Mouse (Mus musculus) CH12.LX (cell line): ENCODE results near the gene Il12rb1.

Experiments used
- CTCF ChIP-seq, 2 experiments: IDR thresholded peaks in 1 of 2; conservative IDR thresholded peaks in 1 of 2; 2 replicates each; pipeline ENCODE4 v1.5.1; 2011 to 2012; ENCODE audit warnings: low read depth in 2 of 2, low read length in 2 of 2, improper control_type of control experiment in 1 of 2, inconsistent platforms in 1 of 2, mild to moderate bottlenecking in 1 of 2, moderate library complexity in 1 of 2
- E2F4 ChIP-seq: IDR thresholded peaks from 2 replicates; pipeline ENCODE4 v1.6.1; 2011; ENCODE audit warnings: low read depth, low read length, improper control_type of control experiment; ENCODE audit not compliant: insufficient replicate concordance
- EP300 ChIP-seq: IDR thresholded peaks from 2 replicates; pipeline ENCODE4 v1.6.1; 2011; ENCODE audit warnings: low read length, improper control_type of control experiment
- MAFK ChIP-seq: IDR thresholded peaks from 2 replicates; pipeline ENCODE4 v1.6.1; 2011; ENCODE audit warnings: low read length, improper control_type of control experiment; ENCODE audit not compliant: insufficient replicate concordance
- POLR2A ChIP-seq: IDR thresholded peaks from 2 replicates; pipeline ENCODE4 v1.6.1; 2011; ENCODE audit warnings: low read depth, mild to moderate bottlenecking, improper control_type of control experiment, low read length
- TBP ChIP-seq: conservative IDR thresholded peaks from 2 replicates; pipeline ENCODE4 v1.6.1; 2011; ENCODE audit warnings: low read depth, low read length, improper control_type of control experiment
- UBTF ChIP-seq: IDR thresholded peaks from 2 replicates; pipeline ENCODE4 v1.6.1; 2012; ENCODE audit warnings: low read depth, mild to moderate bottlenecking, inconsistent platforms, low read length, improper control_type of control experiment, moderate library complexity
- USF1 ChIP-seq: IDR thresholded peaks from 2 replicates; pipeline ENCODE4 v1.6.1; 2014; ENCODE audit warnings: low read depth, mild to moderate bottlenecking, inconsistent platforms, low read length, improper control_type of control experiment

- TF ChIP-seq USF1 = no peak
- no peak for TF ChIP-seq TBP
- TF ChIP-seq EP300 = no peak
- TF ChIP-seq POLR2A = no peak
- no peak for TF ChIP-seq E2F4
- TF ChIP-seq CTCF (conservative IDR thresholded peaks at IDR 0.05 in 1 of 2, IDR thresholded peaks at IDR 0.05 in 1 of 2; ENCODE audit: low read depth in 2 of 2, low read length in 2 of 2) = no peak
- no peak for TF ChIP-seq MAFK
- no peak for TF ChIP-seq UBTF
Observed at GRCm38 (mm10) chr8:70775227-70775626, 33.0 kb upstream of the Il12rb1 start.
